Mouse (Mus musculus) adrenal gland, postnatal 10 days (tissue): ENCODE data around the gene Rbfox1. TPM values are rescaled to one million over a fixed set of nuclear protein-coding genes. Genes with fewer than 3 reads are reported as not detected.

Source experiments
- DNase-seq: peaks from one replicate; pipeline ENCODE4 v3.0.0; 2021; ENCODE audit warnings: mixed read lengths
- total RNA-seq, 2 experiments: library from RNA; stranded (reverse); gene quantifications; 2 replicates each; pipeline ENCODE4 v1.2.3; 2021

Rbfox1 gene
- total RNA-seq, 2 experiments from 2014 or later = 5.0 to 12.9 TPM

DNA sequence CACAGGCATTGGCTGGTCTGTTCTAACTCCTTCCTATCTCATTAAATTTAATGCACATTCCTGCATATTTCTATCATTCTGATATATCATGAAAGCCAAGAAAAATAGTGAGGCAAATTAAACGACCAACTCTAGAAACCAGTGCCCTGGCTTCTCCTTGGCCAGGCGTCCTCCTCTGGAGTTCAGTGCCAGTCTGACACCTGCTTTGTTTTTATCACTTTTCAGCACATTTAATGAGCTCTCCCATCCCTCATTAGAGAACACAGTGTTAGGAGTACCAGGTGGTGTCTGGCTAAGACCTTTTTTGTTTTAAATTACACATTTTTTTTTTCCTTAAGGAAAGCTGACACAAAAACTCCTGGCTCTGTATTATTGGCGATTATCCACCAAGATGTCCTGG is 1489.0 kb downstream of the Rbfox1 start:
- DNase-seq = no peak

DNA sequence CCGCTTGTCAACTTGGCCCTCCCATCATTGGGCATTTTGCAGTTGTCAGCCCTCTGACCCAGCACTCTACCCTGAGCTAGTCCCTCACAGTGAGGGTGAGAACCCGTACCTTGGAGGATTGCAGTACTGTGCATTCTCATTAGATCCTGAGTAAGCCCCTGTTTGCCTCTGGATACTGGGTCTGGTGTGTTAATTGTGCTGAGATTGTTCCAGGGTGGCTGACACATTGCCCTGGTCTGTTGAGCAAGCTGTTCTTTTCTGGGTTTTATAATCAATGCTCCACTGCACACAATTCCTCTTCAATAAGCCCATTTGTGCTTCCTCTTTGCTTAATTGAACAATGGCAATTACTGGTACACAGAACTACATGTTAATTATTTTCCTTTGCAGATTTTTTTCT is 1489.5 kb downstream of the Rbfox1 start:
- DNase-seq = no peak

DNA sequence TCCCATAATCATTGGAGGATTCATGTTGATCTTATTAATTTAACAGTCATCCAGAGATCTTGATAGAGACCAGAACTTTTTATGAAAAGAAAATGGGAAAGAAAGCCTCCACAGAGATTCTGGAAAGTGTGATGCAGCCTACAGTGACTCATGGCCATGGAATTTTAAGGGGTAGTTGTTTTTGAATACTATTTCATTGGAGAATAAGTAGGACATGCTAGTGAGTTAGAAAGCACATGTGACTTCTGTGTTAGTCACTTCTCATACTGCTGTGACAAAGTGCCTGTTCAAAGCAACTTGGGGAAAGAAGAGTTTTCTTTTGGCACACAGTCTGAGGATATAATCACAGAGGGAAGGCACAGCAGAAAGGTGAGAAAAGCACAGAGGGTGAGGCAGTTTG is 1510.9 kb downstream of the Rbfox1 start:
- DNase-seq = no peak

- DNase-seq = no peak
These were observed 1519.8 kb downstream of the Rbfox1 start for GRCm38 (mm10) chr16:7404766-7405492.

GRCm38 (mm10) chr16:7407862-7408640 is 1522.9 kb downstream of the Rbfox1 start:
- no peak for DNase-seq

- peak; percentile 10 for DNase-seq
These were observed 1534.6 kb downstream of the Rbfox1 start for GRCm38 (mm10) chr16:7419655-7420281.

DNA sequence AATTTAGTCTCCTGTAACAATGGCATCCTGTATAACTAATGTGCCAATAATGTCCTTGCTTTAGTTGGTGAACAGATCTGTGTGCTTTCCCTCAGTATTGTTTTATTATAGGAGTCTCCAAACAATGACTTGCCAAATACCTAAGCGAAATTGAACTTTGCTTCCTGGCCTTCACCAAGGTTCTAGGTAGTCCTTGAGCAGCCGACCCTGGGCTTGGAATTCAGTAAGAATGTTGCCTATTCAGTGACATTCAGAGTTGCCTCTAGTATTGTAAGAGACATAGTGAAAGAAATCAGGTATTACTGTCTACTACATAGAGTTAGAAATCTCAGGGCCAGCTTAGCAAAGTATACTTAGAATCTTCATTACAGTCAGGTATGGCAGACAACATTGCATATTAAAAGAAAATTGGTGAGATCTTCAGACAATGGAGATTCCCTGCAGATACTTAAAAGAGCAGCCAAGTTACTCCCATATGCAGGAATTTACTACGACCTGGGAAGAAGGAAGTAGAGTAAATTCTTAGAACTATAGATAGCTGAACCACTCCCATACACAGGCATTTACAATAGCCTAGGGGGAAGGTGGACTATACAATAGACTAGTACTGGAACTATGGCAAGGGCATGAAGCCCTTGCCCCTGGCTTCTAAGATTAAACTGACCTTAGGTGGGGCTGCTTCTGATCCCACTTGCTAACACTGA is 1540.4 kb downstream of the Rbfox1 start:
- no peak for DNase-seq

DNA sequence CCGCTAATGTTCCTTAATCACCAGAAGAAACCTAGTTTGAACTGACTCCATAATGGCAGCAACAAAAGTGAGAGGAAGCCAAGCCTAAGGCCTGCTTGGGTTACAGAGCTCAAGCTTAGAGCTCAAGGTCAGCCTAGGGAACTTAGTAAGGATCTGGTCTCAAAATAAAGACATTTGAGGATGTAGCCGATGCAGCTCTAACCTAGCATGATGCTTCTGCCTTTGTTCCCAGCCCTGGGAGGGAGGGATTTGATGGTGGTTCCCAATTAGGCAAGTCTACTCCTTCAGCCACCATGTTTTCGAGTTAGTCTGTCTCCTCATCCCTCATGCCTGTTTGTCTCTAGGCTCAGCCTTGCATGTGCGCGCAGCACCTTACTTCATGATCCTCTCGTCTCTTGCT is 1548.1 kb downstream of the Rbfox1 start:
- DNase-seq = no peak

GRCm38 (mm10) chr16:7446791-7447290 is 1561.7 kb downstream of the Rbfox1 start:
- peak; percentile 8 for DNase-seq

DNA sequence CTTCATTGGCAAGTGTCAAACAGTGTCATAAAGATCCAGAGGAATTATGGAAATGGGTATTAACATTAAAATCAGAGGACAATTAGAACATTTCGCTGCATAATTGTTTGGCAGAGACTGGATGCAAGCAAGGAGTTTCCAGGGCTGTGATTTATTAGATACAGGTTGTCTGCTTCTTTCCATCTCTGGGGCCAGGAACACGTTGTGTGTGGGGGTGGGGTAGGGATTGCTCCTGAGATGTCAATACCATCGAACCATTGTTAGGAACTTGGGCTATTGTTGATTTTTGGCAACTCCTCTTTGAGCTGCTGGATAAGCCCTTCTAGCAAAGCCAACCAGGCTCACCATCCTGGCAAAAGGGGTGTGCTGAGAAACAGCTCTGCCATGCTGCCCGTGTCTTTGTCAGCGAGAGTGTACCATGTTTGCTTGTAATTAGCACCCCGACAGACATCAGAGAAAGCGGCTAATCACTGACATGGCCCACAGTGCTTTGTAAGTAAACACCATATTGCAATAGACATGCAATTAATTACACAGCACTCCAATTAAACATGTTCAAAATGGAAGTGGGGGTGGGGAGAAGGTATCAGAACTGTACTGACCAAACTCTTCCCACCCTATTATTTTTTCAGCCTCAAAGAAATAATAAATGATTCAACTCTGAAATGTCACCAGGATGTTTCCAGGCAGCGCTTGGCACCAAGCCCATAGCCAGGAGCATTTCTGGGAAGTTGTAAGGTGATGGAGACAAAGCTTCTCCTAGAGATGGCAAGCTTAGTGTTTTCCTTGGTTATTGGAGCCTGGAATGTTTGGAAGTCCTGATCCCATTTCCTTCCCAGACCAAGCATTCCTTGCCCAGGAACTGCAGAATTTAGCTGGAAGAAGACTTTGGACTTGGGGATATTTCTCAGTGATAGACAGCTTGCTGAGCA is 1562.8 kb downstream of the Rbfox1 start:
- DNase-seq = peak; percentile 4

DNA sequence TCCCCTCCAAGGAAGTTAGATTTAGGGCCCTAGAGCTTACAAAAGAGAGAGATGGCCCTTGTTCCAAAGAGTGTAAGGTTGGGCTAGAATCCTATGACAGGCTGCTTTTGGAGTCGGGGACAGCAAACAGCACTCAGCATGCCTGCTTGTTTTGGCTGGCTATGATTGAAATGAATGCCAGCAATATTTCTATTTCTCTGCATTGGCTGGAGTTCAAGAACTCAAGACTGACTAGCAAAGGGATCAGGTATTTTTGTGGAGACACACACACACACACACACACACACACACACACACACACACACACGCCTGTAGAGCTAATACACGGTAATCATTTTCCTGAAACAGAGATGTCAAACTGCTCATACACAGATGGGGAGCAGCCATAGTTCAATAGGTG is 1566.0 kb downstream of the Rbfox1 start:
- DNase-seq = peak; percentile 6

DNA sequence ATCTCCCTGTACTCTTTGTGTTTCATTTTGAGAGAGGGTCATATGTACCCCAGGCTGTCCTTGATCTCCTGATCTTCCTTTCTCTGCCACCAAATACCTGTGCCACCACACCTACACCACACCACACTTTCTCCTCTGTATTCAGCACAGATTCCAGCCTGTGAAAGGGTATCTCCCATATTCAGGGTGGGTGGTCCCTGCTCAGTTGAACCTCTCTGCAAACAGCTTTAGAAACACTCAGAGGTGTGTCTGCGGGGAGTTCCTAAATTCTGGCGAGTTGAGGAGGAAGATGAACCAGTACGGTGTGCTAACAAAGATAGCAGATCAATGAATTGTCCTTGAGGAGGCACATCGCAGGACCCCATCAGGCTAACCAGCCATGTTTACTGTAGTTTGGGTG is 1572.4 kb downstream of the Rbfox1 start:
- DNase-seq = no peak
